Mouse (Mus musculus) C2C12 (cell line): ENCODE measurements around the gene Ugt1a10. TPM values are rescaled to one million over a fixed set of nuclear protein-coding genes. Genes with fewer than 3 reads are reported as not detected.

ENCODE experiments used
- H3K27me3 ChIP-seq: one replicate; pipeline ENCODE4 v1.6.1; 2011; ENCODE audit not compliant: control insufficient read depth, insufficient read depth, insufficient read length
- H3K36me3 ChIP-seq: one replicate; pipeline ENCODE4 v1.6.1; 2011; ENCODE audit not compliant: control insufficient read depth, insufficient read depth
- H3K4me3 ChIP-seq: one replicate; pipeline ENCODE4 v1.5.1; 2011; ENCODE audit warnings: mild to moderate bottlenecking, control low read depth; ENCODE audit not compliant: poor library complexity, insufficient read depth, severe bottlenecking
- H3K79me2 ChIP-seq: one replicate; pipeline ENCODE4 v1.6.1; 2011; ENCODE audit not compliant: control insufficient read depth, insufficient read depth
- H3K79me3 ChIP-seq: one replicate; pipeline ENCODE4 v1.6.1; 2011; ENCODE audit warnings: low read depth, control low read depth
- H3ac ChIP-seq: one replicate; pipeline ENCODE3; 2011; ENCODE audit warnings: low read depth; ENCODE audit not compliant: control insufficient read depth, insufficient read length
- CEBPB ChIP-seq: IDR thresholded peaks from one replicate; pipeline ENCODE4 v1.6.1; 2011; ENCODE audit warnings: low read depth, mild to moderate bottlenecking, control low read depth, moderate library complexity
- CTCF ChIP-seq: IDR thresholded peaks from one replicate; pipeline ENCODE4 v1.5.1; 2011; ENCODE audit not compliant: control insufficient read depth, insufficient read depth, insufficient read length
- FOSL1 ChIP-seq: IDR thresholded peaks from one replicate; pipeline ENCODE4 v1.8.0; 2011; ENCODE audit warnings: mild to moderate bottlenecking, low read length; ENCODE audit not compliant: poor library complexity, insufficient read depth, severe bottlenecking
- MAX ChIP-seq: IDR thresholded peaks from one replicate; pipeline ENCODE4 v1.6.1; 2011; ENCODE audit warnings: mild to moderate bottlenecking, control low read depth
- MYOD1 ChIP-seq: IDR thresholded peaks from one replicate; pipeline ENCODE4 v1.6.1; 2011; ENCODE audit warnings: low read depth; ENCODE audit not compliant: control insufficient read depth, insufficient read length
- MYOG ChIP-seq: IDR thresholded peaks from one replicate; pipeline ENCODE4 v1.6.1; 2011; ENCODE audit not compliant: control insufficient read depth, insufficient read length; ENCODE audit errors: extremely low read depth
- USF1 ChIP-seq: IDR thresholded peaks from one replicate; pipeline ENCODE4 v1.6.1; 2011; ENCODE audit warnings: low read depth, mild to moderate bottlenecking, control low read depth, moderate library complexity
- polyA plus RNA-seq: library from polyadenylated mRNA; unstranded; fragments of >200 nt; fragmentation: generic; extraction: Trizol; gene quantifications from one replicate; pipeline ENCODE4 v1.2.1, GENCODE M21; 2012; ENCODE audit warnings: missing spikeins

Gene Ugt1a10
- polyA plus RNA-seq, 1 experiment = not detected

DNA sequence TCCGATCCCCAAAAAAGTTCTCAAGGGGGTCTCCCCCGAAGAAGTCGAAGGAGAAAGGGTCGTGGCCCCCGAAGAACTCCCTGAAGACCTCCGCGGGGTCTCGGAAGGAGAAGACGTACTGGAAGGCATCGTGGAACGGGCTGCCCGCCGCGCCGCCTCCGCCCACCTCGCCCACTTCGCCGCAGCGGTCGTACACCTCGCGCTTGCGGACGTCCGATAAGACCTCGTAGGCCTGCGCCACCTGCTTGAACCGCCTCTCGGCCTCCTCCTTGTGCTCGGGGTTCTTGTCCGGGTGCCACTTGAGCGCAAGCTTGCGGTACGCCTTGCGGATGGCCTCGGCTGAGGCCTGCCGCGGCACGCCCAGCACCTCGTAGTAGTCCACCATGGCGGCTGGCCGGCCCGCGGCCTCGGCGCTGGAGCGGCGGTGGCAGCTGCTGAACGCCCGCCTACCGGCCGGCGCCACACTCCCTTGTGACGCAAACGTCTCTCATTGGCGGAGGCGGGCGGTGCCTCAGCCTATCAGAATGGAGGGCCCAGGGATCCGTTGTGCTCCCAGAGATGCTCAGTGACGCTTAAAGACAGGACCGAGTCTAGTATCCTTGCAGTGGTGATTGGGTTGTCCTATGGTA lies 150.2 kb downstream of the Ugt1a10 start, which contains the start of gene Dnajb3:
Gene Dnajb3 (minus strand): TSS at position 489 of the 629 bp plus-strand sequence.
- H3ac ChIP-seq = no peak within 1 kb of the TSS
- no peaks in the 10 kb centered on the region for H3K79me3 ChIP-seq
- no peaks in the 10 kb centered on the region for H3K79me2 ChIP-seq
- TF ChIP-seq MYOG (no peak), CEBPB (no peak), FOSL1 (no peak), MYOD1 (no peak), USF1 (no peak)
- H3K36me3 ChIP-seq = no peaks in the 10 kb centered on the region
- H3K27me3 ChIP-seq = peaks cover 11% of the 10 kb centered on the region
- H3K4me3 ChIP-seq = no peak within 1 kb of the TSS

- peaks cover 3% of the 10 kb centered on the region for H3K27me3 ChIP-seq
- H3K36me3 ChIP-seq = no peaks in the 10 kb centered on the region
- H3K4me3 ChIP-seq = no peak overlapping the region
- TF ChIP-seq MYOD1 = no peak
- TF ChIP-seq USF1 = no peak
- no peaks in the 10 kb centered on the region for H3K79me2 ChIP-seq
- H3ac ChIP-seq = no peak overlapping the region
- no peaks in the 10 kb centered on the region for H3K79me3 ChIP-seq
These were observed 151.8 kb downstream of the Ugt1a10 start for GRCm38 (mm10) chr1:88206843-88207479.

GRCm38 (mm10) chr1:88211812-88212211 lies 156.6 kb downstream of the Ugt1a10 start, which contains the start of gene Ugt1a1:
Gene Ugt1a1, plus strand, starts transcription at chr1:88211959.
- Histone ChIP-seq H3K27me3 (peaks cover 6% of the 10 kb centered on the region), H3K4me3 (no peak within 1 kb of the TSS), H3K79me3 (no peaks in the 10 kb centered on the region), H3ac (no peak within 1 kb of the TSS), H3K79me2 (no peaks in the 10 kb centered on the region), H3K36me3 (no peaks in the 10 kb centered on the region)
- TF ChIP-seq MAX = no peak
- TF ChIP-seq USF1 = no peak
- no peak for TF ChIP-seq FOSL1
- TF ChIP-seq CEBPB = no peak
- no peak for TF ChIP-seq MYOD1
- TF ChIP-seq CTCF = no peak
- no peak for TF ChIP-seq MYOG

GRCm38 (mm10) chr1:88212341-88213045 lies 157.3 kb downstream of the Ugt1a10 start:
- no peaks in the 10 kb centered on the region for H3K79me3 ChIP-seq

GRCm38 (mm10) chr1:88213061-88213460 lies 157.9 kb downstream of the Ugt1a10 start:
- TF ChIP-seq USF1 = no peak
- no peak for TF ChIP-seq MAX
- no peak for TF ChIP-seq MYOD1
- TF ChIP-seq CEBPB = no peak
- TF ChIP-seq CTCF = no peak
- TF ChIP-seq MYOG = no peak
- no peak for TF ChIP-seq FOSL1
- Histone ChIP-seq H3K27me3 (peaks cover 6% of the 10 kb centered on the region), H3K4me3 (no peak overlapping the region), H3K79me3 (no peaks in the 10 kb centered on the region), H3K36me3 (no peaks in the 10 kb centered on the region), H3K79me2 (no peaks in the 10 kb centered on the region), H3ac (no peak overlapping the region)

More at GRCm38 (mm10) chr1:88212341-88213045, 157.3 kb downstream of the Ugt1a10 start:
- Histone ChIP-seq H3K79me2 (no peaks in the 10 kb centered on the region), H3ac (no peak overlapping the region), H3K36me3 (no peaks in the 10 kb centered on the region), H3K27me3 (peaks cover 6% of the 10 kb centered on the region), H3K4me3 (no peak overlapping the region)
- TF ChIP-seq USF1 (no peak), MYOD1 (no peak), MAX (no peak), MYOG (no peak), CTCF (no peak), FOSL1 (no peak), CEBPB (no peak)
